Mouse (Mus musculus) cerebellum, adult 2 months (tissue): ENCODE measurements around the gene Mef2b.

Experiments used
- CTCF ChIP-seq: fragments of 200-500 bp; IDR thresholded peaks from 2 replicates; pipeline ENCODE4 v1.5.1; 2011; ENCODE audit warnings: low read depth, mild to moderate bottlenecking, control low read depth, low read length, moderate library complexity, borderline replicate concordance; ENCODE audit not compliant: insufficient read depth
- POLR2A ChIP-seq: fragments of 200-500 bp; IDR thresholded peaks from 2 replicates; pipeline ENCODE4 v1.6.1; 2011; ENCODE audit warnings: low read length, control low read depth, borderline replicate concordance; ENCODE audit not compliant: insufficient read depth

- TF ChIP-seq CTCF (no peak), POLR2A (no peak)
Observed at GRCm38 (mm10) chr8:70214411-70214810, 74.9 kb downstream of the Mef2b start.
